Mouse (Mus musculus): Measurements from ENCODE around the gene Adamts4.

Adamts4 gene

GRCm38 (mm10) chr1:171230215-171230614 is 20.0 kb upstream of the Adamts4 start:
- DNase-seq (ENCODE audit: inconsistent age in 2 of 2, low spot score in 1 of 2), result no peak

- DNase-seq (ENCODE audit: inconsistent age in 2 of 2, low spot score in 1 of 2), result peak; percentile 14 to 63
Observed at GRCm38 (mm10) chr1:171231844-171232243, 18.4 kb upstream of the Adamts4 start.

DNA sequence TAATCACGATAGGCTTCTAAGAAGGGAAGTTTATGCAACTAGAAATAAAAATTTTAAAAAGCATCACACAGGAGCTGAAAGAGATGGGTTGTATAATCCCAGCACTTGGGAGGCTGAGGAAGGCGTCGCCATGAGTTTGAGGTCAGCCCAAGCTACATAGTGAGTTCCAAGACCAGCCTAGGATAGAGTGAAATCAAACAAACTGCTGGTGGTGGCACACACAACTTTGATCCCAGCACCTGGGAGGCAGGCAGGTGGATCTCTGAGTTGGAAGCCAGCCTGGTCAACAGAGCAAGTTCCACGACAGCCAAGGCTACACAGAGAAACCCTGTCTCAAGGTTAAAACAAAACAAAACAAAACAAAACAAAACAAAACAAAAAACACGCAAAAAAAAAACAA is 17.9 kb upstream of the Adamts4 start:
- peak in 1 of 2 experiments; percentile 35 for DNase-seq (ENCODE audit: inconsistent age in 2 of 2, low spot score in 1 of 2)

DNA sequence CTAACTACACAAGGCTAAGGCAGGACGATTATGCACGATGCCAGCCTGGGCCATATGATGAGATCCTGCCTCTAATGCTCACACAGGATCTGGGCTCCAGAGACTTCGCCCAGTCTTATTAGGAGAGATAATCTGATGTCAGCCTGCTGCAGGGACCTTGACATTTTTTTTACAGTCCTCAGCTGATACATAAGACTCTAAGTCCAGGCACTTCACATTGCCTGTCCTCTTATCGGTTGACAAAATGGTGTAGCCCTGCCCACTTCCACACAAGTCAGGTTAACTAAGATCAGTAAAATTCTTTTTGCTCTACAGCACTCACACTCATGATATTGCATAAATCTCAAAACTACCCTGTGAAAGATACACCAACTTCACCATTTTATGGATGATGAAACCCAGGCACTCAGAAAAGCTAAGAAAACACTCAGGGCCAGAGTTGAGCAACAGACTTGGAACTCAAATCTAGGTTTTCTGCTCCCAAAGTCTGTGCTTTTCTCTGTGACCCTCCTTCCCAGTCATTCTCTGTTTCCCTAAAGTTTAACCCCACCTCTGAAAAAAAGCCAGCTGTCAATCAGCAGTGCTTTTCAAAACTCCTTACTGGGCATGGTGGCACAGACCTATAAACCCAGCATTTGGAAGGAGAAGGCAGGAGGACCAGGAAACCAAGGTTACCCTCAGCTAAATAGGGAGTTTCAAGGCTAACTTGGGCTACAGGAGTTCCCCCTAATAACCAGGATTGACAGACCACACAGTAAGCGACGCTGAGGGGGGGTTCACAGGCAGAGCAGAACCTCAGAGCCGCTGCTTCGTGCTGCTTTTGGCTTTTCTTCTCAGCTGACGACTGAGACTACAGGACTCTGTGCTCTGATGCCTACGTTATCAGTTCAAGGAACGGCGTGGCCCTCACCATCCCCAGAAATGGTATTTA is 17.2 kb upstream of the Adamts4 start:
- peak; percentile 64 to 89 for DNase-seq (ENCODE audit: inconsistent age in 2 of 2, low spot score in 1 of 2)

GRCm38 (mm10) chr1:171234126-171234525 is 16.1 kb upstream of the Adamts4 start, which contains the start of gene Fcer1g:
Gene Fcer1g (minus strand): TSS chr1:171234365.
- peak; percentile 51 to 64 for DNase-seq (ENCODE audit: inconsistent age in 2 of 2, low spot score in 1 of 2)

DNA sequence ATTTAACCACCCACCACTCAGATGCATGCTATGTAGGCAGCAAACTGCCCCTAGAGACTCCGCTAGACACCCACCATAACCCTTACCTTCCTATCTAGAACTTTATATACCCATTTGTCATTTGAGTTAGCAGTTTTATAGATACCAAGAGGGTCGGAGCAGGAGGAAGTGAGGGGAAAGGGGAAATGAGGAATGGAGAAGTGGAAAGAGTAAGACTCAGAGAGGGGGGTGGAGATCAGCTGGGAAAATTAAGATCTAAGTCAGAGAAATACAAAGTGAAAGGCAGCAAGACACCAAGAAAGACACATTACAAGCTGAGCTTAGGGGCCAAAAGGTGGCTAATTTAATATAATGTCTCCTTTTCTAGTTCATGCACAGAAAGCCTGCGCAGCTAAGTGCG is 15.7 kb upstream of the Adamts4 start:
- no peak for DNase-seq (ENCODE audit: inconsistent age in 2 of 2, low spot score in 1 of 2)

DNA sequence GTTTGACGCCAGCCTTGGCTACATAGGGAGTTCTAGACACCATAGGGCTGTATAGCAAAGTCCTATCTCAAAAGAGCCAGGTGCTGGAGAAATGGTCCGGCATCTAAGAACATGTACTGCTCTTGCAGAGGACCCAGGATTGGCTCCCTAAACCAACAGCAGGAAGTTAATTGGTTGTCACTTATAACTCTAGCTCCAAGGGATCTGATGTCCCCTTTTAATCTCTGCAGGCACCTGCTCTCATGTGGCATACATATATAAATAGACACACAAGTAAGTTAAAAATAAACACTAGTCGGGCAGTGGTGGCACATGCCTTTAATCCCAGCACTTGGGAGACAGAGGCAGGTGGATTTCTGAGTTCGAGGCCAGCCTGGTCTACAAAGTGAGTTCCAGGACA is 14.4 kb upstream of the Adamts4 start:
- DNase-seq (ENCODE audit: inconsistent age in 2 of 2, low spot score in 1 of 2), result no peak

DNA sequence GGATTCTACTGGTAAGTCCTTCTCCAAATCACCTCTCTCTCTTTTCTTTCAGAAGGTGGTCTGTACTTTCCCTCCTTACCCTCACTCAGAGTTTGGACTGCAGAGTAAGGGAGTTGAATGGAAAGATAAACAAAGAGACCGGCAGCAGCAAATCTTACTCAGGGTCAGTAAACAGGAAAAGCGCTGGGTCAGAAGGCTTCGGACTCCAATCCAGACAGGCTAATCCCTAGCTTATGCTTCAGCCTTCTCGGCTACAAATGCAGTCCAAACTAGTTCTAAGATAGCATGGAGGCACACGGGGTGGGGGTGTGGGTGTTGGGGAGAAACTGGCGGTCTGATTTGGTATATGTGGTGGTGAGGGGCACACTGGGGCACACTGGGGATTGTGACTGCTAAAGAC is 12.8 kb upstream of the Adamts4 start:
- no peak for DNase-seq (ENCODE audit: inconsistent age in 2 of 2, low spot score in 1 of 2)

DNA sequence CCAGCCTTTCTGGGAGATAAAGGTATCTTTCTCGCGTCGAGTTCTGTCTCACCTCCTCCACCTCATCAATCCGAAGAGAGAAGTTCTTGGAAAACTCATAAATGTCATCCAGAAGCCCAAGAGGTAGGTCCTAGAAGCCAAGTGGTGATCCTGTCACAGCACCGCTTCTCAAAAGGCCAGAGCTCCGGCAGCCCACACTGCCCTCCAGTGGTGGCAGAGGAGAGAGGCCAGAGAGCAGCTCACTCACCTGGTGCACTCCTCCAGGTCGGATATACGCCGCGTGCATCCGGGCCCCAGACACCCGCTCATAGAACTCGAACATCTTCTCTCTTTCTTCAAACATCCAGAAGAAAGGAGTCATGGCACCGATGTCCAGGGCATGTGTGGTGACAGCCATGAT is 11.8 kb upstream of the Adamts4 start:
- DNase-seq (ENCODE audit: inconsistent age in 2 of 2, low spot score in 1 of 2), result peak; percentile 82 to 91

GRCm38 (mm10) chr1:171239992-171240744 is 10.1 kb upstream of the Adamts4 start:
- peak; percentile 83 to 92 for DNase-seq (ENCODE audit: inconsistent age in 2 of 2, low spot score in 1 of 2)

DNA sequence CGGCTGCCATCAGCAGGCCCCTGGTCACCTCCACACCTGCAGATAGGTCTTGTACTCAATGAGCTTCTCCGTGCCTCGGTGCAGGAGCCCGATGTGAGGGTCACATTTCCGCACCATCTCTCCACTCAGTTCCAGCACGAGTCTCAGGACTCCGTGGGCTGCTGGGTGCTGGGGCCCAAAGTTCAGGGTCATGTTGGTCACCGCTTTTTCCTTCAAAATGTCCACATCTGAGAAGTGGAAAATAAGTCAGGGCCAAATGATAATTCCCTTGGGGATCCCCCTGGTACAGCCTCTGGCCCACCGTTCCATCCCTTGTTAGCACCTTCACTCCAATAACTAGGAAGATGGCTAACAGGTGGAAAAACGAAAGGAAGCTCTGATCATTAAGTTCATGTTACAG is 9.3 kb upstream of the Adamts4 start:
- peak; percentile 67 to 86 for DNase-seq (ENCODE audit: inconsistent age in 2 of 2, low spot score in 1 of 2)

- DNase-seq (ENCODE audit: inconsistent age in 2 of 2, low spot score in 1 of 2), result peak in 1 of 2 experiments; percentile 62
Observed at GRCm38 (mm10) chr1:171241952-171242351, 8.3 kb upstream of the Adamts4 start.

GRCm38 (mm10) chr1:171245353-171245752 is 4.9 kb upstream of the Adamts4 start:
- DNase-seq (ENCODE audit: inconsistent age in 2 of 2, low spot score in 1 of 2), result no peak

DNA sequence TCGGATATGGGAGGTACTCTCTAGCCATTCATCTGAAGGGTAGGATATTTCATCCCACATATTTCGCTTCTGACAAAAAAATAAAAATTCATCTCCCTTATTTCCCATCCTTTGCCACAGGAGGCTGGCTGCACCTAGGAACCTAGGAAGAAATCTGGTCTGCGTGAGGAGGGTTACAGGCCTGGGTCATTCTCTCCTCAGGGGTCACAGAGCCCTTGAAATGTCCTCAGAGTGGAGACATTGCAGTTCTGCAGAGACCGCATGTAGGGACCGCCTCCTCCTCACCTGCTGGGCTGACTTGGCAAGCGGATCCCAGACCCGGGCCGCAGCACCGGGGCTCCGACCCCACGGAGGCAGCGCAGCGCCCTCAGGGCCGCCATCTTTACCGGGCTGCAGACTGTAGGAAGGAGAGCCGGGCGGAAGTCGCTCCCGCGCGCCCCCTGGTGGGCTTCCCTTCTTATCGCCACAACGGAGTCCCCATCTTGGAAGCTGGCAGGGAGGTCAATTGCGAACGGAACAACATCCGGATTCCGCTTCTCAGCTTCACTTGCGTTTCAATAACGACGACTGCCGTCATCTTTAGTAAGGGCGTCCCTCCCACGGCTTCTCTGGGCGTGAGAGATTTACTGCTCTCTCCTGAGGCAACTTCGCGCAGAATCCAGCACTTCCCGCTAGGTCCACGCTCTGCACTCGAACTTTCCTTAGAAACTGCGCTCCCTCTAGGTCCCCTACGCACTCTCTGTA is 3.3 kb upstream of the Adamts4 start:
- DNase-seq (ENCODE audit: inconsistent age in 2 of 2, low spot score in 1 of 2), result peak; percentile 98 to 99

- DNase-seq (ENCODE audit: inconsistent age in 2 of 2, low spot score in 1 of 2), result no peak
Observed at GRCm38 (mm10) chr1:171247453-171247841, 2.8 kb upstream of the Adamts4 start.

GRCm38 (mm10) chr1:171247916-171248315 is 2.3 kb upstream of the Adamts4 start:
- no peak for DNase-seq (ENCODE audit: inconsistent age in 2 of 2, low spot score in 1 of 2)

- DNase-seq (ENCODE audit: inconsistent age in 2 of 2, low spot score in 1 of 2), result peak in 1 of 2 experiments; percentile 48
Observed at GRCm38 (mm10) chr1:171248386-171249226, 1.6 kb upstream of the Adamts4 start.

GRCm38 (mm10) chr1:171250680-171251593 is 716 bp downstream of the Adamts4 start, which contains the start of gene Ndufs2:
Gene Ndufs2 (minus strand): TSS chr1:171251388.
- DNase-seq (ENCODE audit: inconsistent age in 2 of 2, low spot score in 1 of 2), result no peak
